Mouse (Mus musculus) adrenal gland, postnatal 36 days (tissue): ENCODE results near the gene Mob3b. TPM values are rescaled to one million over a fixed set of nuclear protein-coding genes. Genes with fewer than 3 reads are reported as not detected.

Experiments used
- DNase-seq, 2 experiments: peaks; one replicate each; pipeline ENCODE4 v3.0.0; 2021; ENCODE audit warnings: mixed read lengths in 1 of 2
- long read RNA-seq, 2 experiments: library from polyadenylated mRNA; stranded (forward); transcript quantifications; one replicate each; pipeline ENCODE4 v2.0.0; 2021; ENCODE audit warnings: borderline sequencing depth in 2 of 2
- total RNA-seq, 2 experiments: library from RNA; stranded (reverse); gene quantifications; 2 replicates each; pipeline ENCODE4 v1.2.3; 2021

The Mob3b gene
- total RNA-seq: 10 to 100 TPM; 28.9 to 31.8 TPM
- long read RNA-seq, experiment 1, partial matches to known transcripts: 0 of 2 reads
- long read RNA-seq, experiment 1, other reads (novel, unspliced or antisense): 2 of 2 reads
- long read RNA-seq, experiment 2, partial matches to known transcripts: 0 of 3 reads
- long read RNA-seq, experiment 2, other reads (novel, unspliced or antisense): 3 of 3 reads

GRCm38 (mm10) chr4:35156751-35157611 lies at the start of gene Mob3b:
Gene Mob3b (minus strand): TSS chr4:35157484.
- peak; percentile 93 to 95 for DNase-seq

- DNase-seq: no peak
Measured at GRCm38 (mm10) chr4:35204659-35205058, 47.4 kb upstream of the Mob3b start.

- no peak for DNase-seq
Measured at GRCm38 (mm10) chr4:35203724-35204123, 46.4 kb upstream of the Mob3b start.

- DNase-seq: no peak
Measured at GRCm38 (mm10) chr4:35201700-35202099, 44.4 kb upstream of the Mob3b start.

GRCm38 (mm10) chr4:35192725-35193124 lies 35.4 kb upstream of the Mob3b start:
- DNase-seq: no peak

GRCm38 (mm10) chr4:35189794-35190193 lies 32.5 kb upstream of the Mob3b start:
- DNase-seq: no peak

- no peak for DNase-seq
Measured at GRCm38 (mm10) chr4:35187617-35188326, 30.5 kb upstream of the Mob3b start.

GRCm38 (mm10) chr4:35177926-35178645 lies 20.8 kb upstream of the Mob3b start:
- DNase-seq: no peak

- no peak for DNase-seq
Measured at GRCm38 (mm10) chr4:35175566-35175965, 18.3 kb upstream of the Mob3b start.

GRCm38 (mm10) chr4:35173551-35173950 lies 16.3 kb upstream of the Mob3b start:
- DNase-seq: no peak

- DNase-seq: no peak
Measured at GRCm38 (mm10) chr4:35172471-35172870, 15.2 kb upstream of the Mob3b start.

- DNase-seq: no peak
Measured at GRCm38 (mm10) chr4:35169571-35170125, 12.4 kb upstream of the Mob3b start.

GRCm38 (mm10) chr4:35167855-35168254 lies 10.6 kb upstream of the Mob3b start:
- no peak for DNase-seq

GRCm38 (mm10) chr4:35165947-35166346 lies 8.7 kb upstream of the Mob3b start:
- DNase-seq: no peak

GRCm38 (mm10) chr4:35165275-35165674 lies 8.0 kb upstream of the Mob3b start:
- DNase-seq: no peak

GRCm38 (mm10) chr4:35157815-35158214 lies 531 bp upstream of the Mob3b start:
- no peak for DNase-seq

- peak; percentile 80 to 87 for DNase-seq
Measured at GRCm38 (mm10) chr4:35156149-35156611, 1.1 kb downstream of the Mob3b start.

GRCm38 (mm10) chr4:35155132-35155922 lies 2.0 kb downstream of the Mob3b start:
- DNase-seq: peak; percentile 72 to 83

GRCm38 (mm10) chr4:35154051-35154450 lies 3.2 kb downstream of the Mob3b start:
- no peak for DNase-seq

- no peak for DNase-seq
Measured at GRCm38 (mm10) chr4:35151756-35152155, 5.5 kb downstream of the Mob3b start, which contains the start of gene Ifnk. Gene Ifnk (plus strand): TSS chr4:35152056.

- DNase-seq: no peak
Measured at GRCm38 (mm10) chr4:35150706-35151105, 6.6 kb downstream of the Mob3b start.
